Mouse (Mus musculus) cerebellum, adult 11 months (tissue): ENCODE data around the gene Ubn1.

Source experiments
- DNase-seq: peaks from one replicate; pipeline ENCODE4 v3.0.0; 2022

Ubn1 gene

GRCm38 (mm10) chr16:5049774-5050234 is at the start of gene Ubn1, which contains the start of gene Glyr1:
TSS of gene Ubn1 (plus strand) at chr16:5050057.
TSS of gene Glyr1 (minus strand) at chr16:5049863.
- DNase-seq, result peak; percentile 99

GRCm38 (mm10) chr16:5000611-5001010 is 49.2 kb upstream of the Ubn1 start:
- no peak for DNase-seq

- no peak for DNase-seq
These were observed 42.8 kb upstream of the Ubn1 start, which contains the start of gene Smim22 for GRCm38 (mm10) chr16:5007067-5007466. TSS of gene Smim22 (plus strand) at chr16:5007288.

GRCm38 (mm10) chr16:5007492-5007891 is 42.4 kb upstream of the Ubn1 start:
- no peak for DNase-seq

GRCm38 (mm10) chr16:5008076-5008475 is 41.8 kb upstream of the Ubn1 start:
- peak; percentile 14 for DNase-seq

- DNase-seq, result no peak
These were observed 39.4 kb upstream of the Ubn1 start for GRCm38 (mm10) chr16:5010371-5010935.

GRCm38 (mm10) chr16:5011285-5011684 is 38.6 kb upstream of the Ubn1 start:
- peak; percentile 14 for DNase-seq

GRCm38 (mm10) chr16:5012036-5013005 is 37.5 kb upstream of the Ubn1 start:
- peak; percentile 22 for DNase-seq

GRCm38 (mm10) chr16:5013054-5013838 is 36.6 kb upstream of the Ubn1 start, which contains the start of gene Rogdi:
TSS of gene Rogdi (minus strand) at chr16:5013553.
- peak; percentile 99 for DNase-seq

GRCm38 (mm10) chr16:5014578-5014977 is 35.3 kb upstream of the Ubn1 start:
- DNase-seq, result peak; percentile 9

- DNase-seq, result no peak
These were observed 25.8 kb upstream of the Ubn1 start for GRCm38 (mm10) chr16:5024021-5024420.

GRCm38 (mm10) chr16:5029847-5030246 is 20.0 kb upstream of the Ubn1 start:
- DNase-seq, result no peak

- DNase-seq, result no peak
These were observed 14.3 kb upstream of the Ubn1 start for GRCm38 (mm10) chr16:5035591-5035990.

GRCm38 (mm10) chr16:5036649-5037234 is 13.1 kb upstream of the Ubn1 start:
- DNase-seq, result no peak

- DNase-seq, result no peak
These were observed 4.5 kb upstream of the Ubn1 start for GRCm38 (mm10) chr16:5045322-5045721.

- no peak for DNase-seq
These were observed 579 bp upstream of the Ubn1 start for GRCm38 (mm10) chr16:5049182-5049773.

GRCm38 (mm10) chr16:5050251-5051110 is 624 bp downstream of the Ubn1 start:
- peak; percentile 69 for DNase-seq

- DNase-seq, result no peak
These were observed 8.3 kb downstream of the Ubn1 start for GRCm38 (mm10) chr16:5058114-5058513.

- no peak for DNase-seq
These were observed 13.6 kb downstream of the Ubn1 start for GRCm38 (mm10) chr16:5063472-5063871.

GRCm38 (mm10) chr16:5070321-5070720 is 20.5 kb downstream of the Ubn1 start:
- peak; percentile 18 for DNase-seq

GRCm38 (mm10) chr16:5071974-5072373 is 22.1 kb downstream of the Ubn1 start:
- no peak for DNase-seq
